Mouse (Mus musculus) thymus, adult 2 months (tissue): ENCODE measurements at regions not wholly inside any gene's neighbourhood (a gene's known extent, or its start where the extent isn't known, plus 50 kb on each side); places are given as distances from the start of the nearest gene placed in this dataset.

ENCODE experiments used
- DNase-seq: peaks from one replicate; pipeline ENCODE4 v3.0.0; 2021
- H3K27ac ChIP-seq: fragments of 200-500 bp; 2 replicates; pipeline ENCODE4 v1.5.1; 2012; ENCODE audit warnings: low read length, control low read depth; ENCODE audit not compliant: control insufficient read depth, insufficient read depth
- H3K27me3 ChIP-seq: fragments of 200-500 bp; 2 replicates; pipeline ENCODE4 v1.6.1; 2012; ENCODE audit warnings: mild to moderate bottlenecking, low read length, moderate library complexity, mixed read lengths; ENCODE audit not compliant: control insufficient read depth, insufficient read depth
- H3K36me3 ChIP-seq: fragments of 200-500 bp; 2 replicates; pipeline ENCODE4 v1.6.1; 2012; ENCODE audit warnings: mild to moderate bottlenecking, low read length, moderate library complexity; ENCODE audit not compliant: control insufficient read depth, insufficient read depth
- H3K4me1 ChIP-seq: fragments of 200-500 bp; replicated peaks from 2 replicates; pipeline ENCODE4 v1.6.1; 2012; ENCODE audit warnings: low read length; ENCODE audit not compliant: control insufficient read depth, insufficient read depth
- H3K4me3 ChIP-seq: fragments of 200-500 bp; 2 replicates; pipeline ENCODE4 v1.5.1; 2012; ENCODE audit warnings: mild to moderate bottlenecking, low read length, control low read depth, moderate library complexity; ENCODE audit not compliant: control insufficient read depth, insufficient read depth
- CTCF ChIP-seq: fragments of 200-500 bp; IDR thresholded peaks from 2 replicates; pipeline ENCODE4 v1.5.1; 2012; ENCODE audit warnings: mild to moderate bottlenecking, control low read depth, low read length, moderate library complexity, borderline replicate concordance; ENCODE audit not compliant: control insufficient read depth, poor library complexity, insufficient read depth; ENCODE audit errors: extremely low read depth
- POLR2A ChIP-seq: fragments of 200-500 bp; IDR thresholded peaks from 2 replicates; pipeline ENCODE4 v1.6.1; 2012; ENCODE audit warnings: mild to moderate bottlenecking, low read length, control low read depth, moderate library complexity; ENCODE audit not compliant: control insufficient read depth, poor library complexity, insufficient read depth; ENCODE audit errors: extremely low read depth
- WGBS: fragments of 180-500 bp; shearing (Covaris S2); methylation state at CpG from one replicate; pipeline ENCODE4 v1.1.7; 2018; 5-methylcytosine and 5-hydroxymethylcytosine counted together

DNA sequence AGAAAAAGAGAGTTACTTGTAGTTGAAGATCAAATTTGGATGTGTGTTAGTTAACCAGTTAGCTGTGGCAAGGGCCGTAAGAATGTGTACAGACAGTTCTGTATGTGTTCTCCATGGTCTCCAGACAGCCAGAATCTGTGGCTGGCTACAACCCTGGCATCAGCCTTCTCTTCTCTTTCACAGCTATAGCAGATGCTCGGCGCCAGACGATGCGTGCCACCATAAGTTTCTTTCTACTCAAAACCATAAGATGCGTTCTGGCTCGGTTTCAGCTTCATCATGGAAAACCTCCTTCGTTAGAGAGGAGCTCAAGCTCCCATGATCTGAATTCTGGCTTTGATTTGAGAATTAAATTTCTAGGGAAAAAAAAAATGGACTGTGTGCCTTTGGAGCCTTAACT, 275.6 kb downstream of the Tbx15 start:
- Histone ChIP-seq H3K36me3 (no peaks in the 10 kb centered on the region), H3K4me3 (no peak overlapping the region), H3K4me1 (no peaks in the 10 kb centered on the region), H3K27ac (no peak overlapping the region), H3K27me3 (no peaks in the 10 kb centered on the region)
- TF ChIP-seq CTCF (no peak), POLR2A (no peak)
- WGBS = 93% methylated on average over 8 of the region's 8 CpGs
- DNase-seq = no peak

DNA sequence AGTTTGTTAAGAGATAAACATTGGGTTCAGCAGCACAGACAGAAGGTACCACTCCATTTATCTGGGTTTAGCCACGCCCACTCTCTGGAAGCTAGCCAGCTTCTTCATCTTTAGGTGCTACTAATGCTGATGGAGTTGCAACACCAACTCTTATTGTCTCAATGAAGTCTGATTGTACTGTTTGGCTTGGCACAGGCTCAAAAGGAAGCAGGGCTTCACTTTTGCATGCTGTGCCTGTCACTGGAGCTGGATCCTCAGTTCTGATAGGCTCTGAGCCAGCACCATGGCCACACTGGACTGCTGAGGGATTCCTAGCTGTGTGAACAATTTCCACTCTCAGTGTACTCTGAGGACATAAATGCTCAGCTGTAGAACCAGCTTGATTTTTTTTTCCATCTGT, 320.7 kb downstream of the Tbx15 start:
- H3K4me3 ChIP-seq = no peak overlapping the region
- WGBS = 53% methylated on average over 1 of the region's 1 CpGs
- no peak for DNase-seq
- H3K27me3 ChIP-seq = no peaks in the 10 kb centered on the region
- TF ChIP-seq CTCF (no peak), POLR2A (no peak)
- H3K27ac ChIP-seq = no peak overlapping the region
- no peaks in the 10 kb centered on the region for H3K36me3 ChIP-seq
- no peaks in the 10 kb centered on the region for H3K4me1 ChIP-seq

DNA sequence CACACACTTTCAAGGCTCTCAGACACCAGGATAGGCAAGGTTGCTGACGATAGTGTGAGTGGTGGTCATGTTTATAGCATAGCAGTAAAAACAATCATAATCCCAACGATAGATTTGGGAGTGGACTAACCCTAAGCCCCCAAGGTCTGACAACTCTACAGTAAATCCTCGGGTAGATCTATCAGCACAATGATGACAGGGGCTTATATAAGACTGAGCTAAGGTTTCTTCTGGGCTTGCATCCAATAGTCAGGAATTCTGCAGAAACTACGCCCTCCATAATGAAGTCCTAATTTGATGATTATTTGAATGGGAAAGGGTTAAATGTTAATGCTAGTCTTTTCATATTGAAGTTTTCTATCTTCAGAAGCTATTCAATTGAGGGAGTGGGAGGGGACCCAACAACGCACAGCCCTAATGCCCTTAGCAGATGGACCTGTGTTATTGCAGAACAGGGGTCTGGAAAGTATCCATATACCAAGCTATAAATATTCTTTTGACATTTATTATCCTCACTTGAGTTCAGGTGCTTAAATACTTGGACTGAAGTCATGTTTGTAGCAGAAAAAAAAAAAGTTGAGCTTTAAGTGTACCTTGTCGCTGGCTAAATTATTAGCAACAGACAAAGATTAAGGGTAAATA, 311.8 kb upstream of the Spag17 start:
- Histone ChIP-seq H3K4me3 (no peak overlapping the region), H3K4me1 (no peaks in the 10 kb centered on the region), H3K27ac (no peak overlapping the region), H3K27me3 (no peaks in the 10 kb centered on the region), H3K36me3 (no peaks in the 10 kb centered on the region)
- DNase-seq = no peak
- 86% methylated on average over 6 of the region's 6 CpGs for WGBS
- TF ChIP-seq CTCF (no peak), POLR2A (no peak)

DNA sequence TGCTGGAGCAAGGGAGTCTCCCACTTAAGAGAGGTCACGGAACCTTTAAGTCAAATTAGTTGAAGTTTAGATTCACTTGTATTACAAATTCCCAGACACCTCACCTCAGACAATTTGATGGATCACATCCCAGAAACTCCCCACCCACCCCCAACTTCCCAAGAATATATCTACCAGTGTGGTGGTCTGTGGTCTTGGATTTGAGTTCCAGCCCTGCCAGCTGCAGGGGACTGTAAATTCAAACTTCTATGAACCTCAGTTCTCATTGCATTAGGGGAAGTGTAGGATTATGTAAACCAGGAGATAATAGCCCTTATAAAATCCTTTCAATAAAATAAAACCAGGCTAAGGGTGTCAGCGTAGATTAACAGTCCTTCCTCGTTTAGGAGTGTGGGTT, 311.2 kb upstream of the Spag17 start:
- Histone ChIP-seq H3K27ac (no peak overlapping the region), H3K4me3 (no peak overlapping the region), H3K4me1 (no peaks in the 10 kb centered on the region), H3K27me3 (no peaks in the 10 kb centered on the region), H3K36me3 (no peaks in the 10 kb centered on the region)
- TF ChIP-seq CTCF = no peak
- no peak for TF ChIP-seq POLR2A
- DNase-seq = no peak
- 80% methylated on average over 3 of the region's 3 CpGs for WGBS

DNA sequence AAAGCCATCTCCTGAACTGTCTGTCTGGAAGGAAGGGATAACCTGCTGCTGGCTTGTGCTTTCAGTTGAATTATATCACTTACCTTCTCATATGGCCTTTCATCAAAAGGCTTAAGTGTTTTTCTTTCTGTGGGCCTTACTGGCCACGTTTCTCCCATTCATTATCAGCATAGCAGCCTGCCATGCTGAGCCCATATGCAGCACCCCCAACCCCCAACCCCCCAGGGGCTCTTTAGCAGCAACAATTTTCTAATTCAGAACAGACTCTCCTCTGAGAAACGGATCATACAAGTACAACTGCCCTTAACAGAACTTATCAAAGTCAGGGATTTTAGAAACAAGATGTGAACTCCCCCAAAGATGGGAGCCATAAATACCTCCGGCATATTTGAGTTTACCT, 282.5 kb upstream of the Spag17 start:
- Histone ChIP-seq H3K4me1 (no peaks in the 10 kb centered on the region), H3K27ac (no peak overlapping the region), H3K27me3 (no peaks in the 10 kb centered on the region), H3K36me3 (no peaks in the 10 kb centered on the region), H3K4me3 (no peak overlapping the region)
- no peak for TF ChIP-seq POLR2A
- TF ChIP-seq CTCF = no peak
- DNase-seq = no peak
- WGBS = 58% methylated on average over 3 of the region's 3 CpGs

DNA sequence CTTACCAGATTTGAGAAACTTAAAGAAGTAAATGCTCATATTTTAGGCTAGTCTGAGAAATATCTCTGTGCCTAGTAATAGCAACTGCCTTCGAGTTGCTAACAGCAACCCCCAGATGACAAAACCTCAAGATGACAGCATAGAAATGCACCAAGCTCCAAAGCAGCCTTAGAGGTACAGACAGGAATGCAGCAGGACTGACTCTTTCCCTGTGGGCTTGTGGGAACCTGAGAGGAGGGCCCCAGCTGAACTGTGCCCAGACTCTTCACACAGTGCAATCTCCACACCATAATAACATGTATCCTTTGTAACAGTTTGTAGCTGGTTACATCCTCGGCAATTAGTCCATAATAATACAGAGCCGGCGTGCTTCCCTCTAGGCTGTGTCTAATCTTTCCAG, 252.9 kb upstream of the Spag17 start:
- H3K4me1 ChIP-seq = no peaks in the 10 kb centered on the region
- no peaks in the 10 kb centered on the region for H3K27me3 ChIP-seq
- DNase-seq = no peak
- no peaks in the 10 kb centered on the region for H3K36me3 ChIP-seq
- 85% methylated on average over 4 of the region's 4 CpGs for WGBS
- no peak for TF ChIP-seq POLR2A
- TF ChIP-seq CTCF = no peak
- H3K27ac ChIP-seq = no peak overlapping the region
- no peak overlapping the region for H3K4me3 ChIP-seq

DNA sequence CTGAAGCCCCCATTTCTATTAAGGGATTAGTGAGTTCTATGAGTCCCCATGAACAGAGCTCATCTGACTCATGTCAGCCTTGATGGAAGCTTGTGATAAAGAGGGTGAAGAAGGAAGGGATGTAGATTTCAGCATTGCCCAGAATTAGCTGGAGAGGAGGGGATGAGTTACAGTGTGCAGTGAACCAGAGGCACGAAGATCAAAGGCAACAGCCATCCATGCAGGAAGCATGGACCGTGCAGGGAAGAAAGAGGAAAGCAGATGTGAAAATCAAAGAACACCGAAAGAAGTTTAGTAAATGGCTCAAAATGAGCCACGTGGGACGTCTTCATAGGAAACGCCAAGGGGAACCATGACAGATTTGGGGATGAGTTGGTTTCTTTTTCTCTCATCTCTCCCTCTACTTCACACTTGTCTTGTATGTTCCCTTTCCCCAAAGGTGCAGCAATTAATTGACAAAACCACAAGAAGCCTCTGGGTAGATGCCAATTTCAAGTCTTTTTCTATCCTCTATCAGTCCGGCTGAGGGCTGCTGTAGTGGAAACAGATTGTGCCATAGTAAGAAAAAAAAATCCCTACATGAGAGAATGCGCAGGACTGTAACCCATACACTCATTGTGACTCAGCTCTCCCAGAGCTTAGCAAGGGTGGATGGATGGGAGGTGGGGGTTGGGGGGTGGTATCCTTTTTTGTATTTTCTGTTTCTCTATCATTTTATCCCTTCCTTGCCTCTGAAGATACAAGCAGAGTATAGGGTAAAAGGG, 243.7 kb upstream of the Spag17 start:
- Histone ChIP-seq H3K36me3 (no peaks in the 10 kb centered on the region), H3K4me3 (no peak overlapping the region), H3K27me3 (no peaks in the 10 kb centered on the region), H3K27ac (no peak overlapping the region), H3K4me1 (no peaks in the 10 kb centered on the region)
- no peak for DNase-seq
- WGBS = 86% methylated on average over 8 of the region's 8 CpGs
- TF ChIP-seq CTCF (no peak), POLR2A (no peak)
